Mouse (Mus musculus): ENCODE measurements around the gene Tedc1.

GRCm38 (mm10) chr12:113150591-113150990, 5.6 kb upstream of the Tedc1 start:
- TF ChIP-seq POLR2A (IDR thresholded peaks at IDR 0.05; ENCODE audit: low read depth, low read length) (no peak), CTCF (conservative IDR thresholded peaks at IDR 0.05; ENCODE audit: insufficient read depth, insufficient read length, low read depth, low read length) (no peak)
